36 mouse cellular contexts compared by ENCODE assay signal in genomic region chr6:127011947-127012535, GRCm38 (mm10). TPM values are rescaled to one million over a fixed set of nuclear protein-coding genes. Genes with fewer than 3 reads are reported as not detected.
"Had no signal": no experiment of that assay in that cellular context is flagged by ENCODE, and none has a peak within 500 bp of the region (broad histone marks: within the 10 kb centered on the region; RNA-seq: fewer than 3 reads in every experiment).

No protein-coding gene starts in this region.

- H3K27ac ChIP-seq: heart, embryonic 13.5 days; heart, embryonic 15.5 days; hindbrain, embryonic 13.5 days; hindbrain, embryonic 15.5 days; intestine, embryonic 15.5 days; kidney, embryonic 15.5 days; kidney, postnatal 0 days; limb, embryonic 15.5 days; liver, embryonic 12.5 days; liver, embryonic 14.5 days had no signal

- H3K27me3 ChIP-seq: heart, embryonic 13.5 days; heart, embryonic 15.5 days; hindbrain, embryonic 13.5 days; hindbrain, embryonic 15.5 days; intestine, embryonic 15.5 days; limb, embryonic 15.5 days had no signal

- ATAC-seq: inflammation-experienced regulatory T-cells, adult 6 months; intestine, embryonic 15.5 days; liver, embryonic 12.5 days had no signal

- DNase-seq: gastrocnemius, postnatal 14 days; gastrocnemius, postnatal 36 days; heart, adult 18-20 months; heart, postnatal 14 days; heart, postnatal 36 days; kidney, adult 11 months; kidney, adult 2 months; kidney, adult 9 months; kidney, postnatal 14 days; kidney, postnatal 36 days; layer of hippocampus, adult 9-11 months; layer of hippocampus, postnatal 36 days; left cerebral cortex, postnatal 4 days had no signal

- H3K4me2 ChIP-seq: heart, embryonic 11.5 days; heart, embryonic 13.5 days; heart, embryonic 15.5 days; hindbrain, embryonic 13.5 days; hindbrain, embryonic 15.5 days; intestine, embryonic 15.5 days; kidney, embryonic 15.5 days; limb, embryonic 15.5 days; liver, embryonic 12.5 days had no signal

- H3K9me3 ChIP-seq: heart, embryonic 13.5 days; heart, embryonic 15.5 days; hindbrain, embryonic 13.5 days; hindbrain, embryonic 15.5 days; intestine, embryonic 15.5 days; kidney, embryonic 15.5 days; limb, embryonic 15.5 days; liver, embryonic 12.5 days had no signal

- H3K36me3 ChIP-seq: heart, embryonic 13.5 days; heart, embryonic 15.5 days; hindbrain, embryonic 13.5 days; hindbrain, embryonic 15.5 days; intestine, embryonic 15.5 days; kidney, embryonic 15.5 days; limb, embryonic 15.5 days; liver, embryonic 12.5 days had no signal

- H3K4me3 ChIP-seq: heart, embryonic 13.5 days; heart, embryonic 15.5 days; hindbrain, embryonic 13.5 days; hindbrain, embryonic 15.5 days; intestine, embryonic 15.5 days; kidney, embryonic 15.5 days; limb, embryonic 15.5 days; liver, embryonic 12.5 days had no signal

- H3K9ac ChIP-seq: heart, embryonic 13.5 days; heart, embryonic 15.5 days; hindbrain, embryonic 13.5 days; hindbrain, embryonic 15.5 days; intestine, embryonic 15.5 days; kidney, embryonic 15.5 days; limb, embryonic 15.5 days; liver, embryonic 12.5 days; liver, embryonic 14.5 days had no signal

- H3K4me1 ChIP-seq: hindbrain, embryonic 13.5 days; hindbrain, embryonic 15.5 days; intestine, embryonic 15.5 days; limb, embryonic 15.5 days had no signal

RNA-seq across cellular contexts. Expression of gene Fgf6, which starts 3.3 kb away (rescaled TPM):
- total RNA-seq: hematopoietic stem cell, adult 5-6 weeks; layer of hippocampus, adult 18-20 months; layer of hippocampus, adult 8-10 months; layer of hippocampus, postnatal 14 days; layer of hippocampus, postnatal 36 days; left cerebral cortex, adult 18-20 months; left cerebral cortex, postnatal 10 days; left cerebral cortex, postnatal 25 days; left cerebral cortex, postnatal 4 days; liver, adult 2 months had no signal
- polyA plus RNA-seq: gonadal fat pad, adult 2 months; heart, embryonic 13.5 days; heart, postnatal 0 days; inflammation-experienced regulatory T-cells, adult 6 months; intestine, embryonic 15.5 days; kidney, postnatal 0 days; large intestine, adult 2 months; liver, adult 2 months; liver, embryonic 12.5 days; liver, embryonic 14.5 days had no signal
